Mouse (Mus musculus): ENCODE data around the gene Cog6.

- TF ChIP-seq CTCF (IDR thresholded peaks at IDR 0.05; ENCODE audit: borderline replicate concordance, extremely low read depth, insufficient read depth, insufficient read length) (no peak), POLR2A (IDR thresholded peaks at IDR 0.05; ENCODE audit: borderline replicate concordance, extremely low read depth, insufficient read depth, insufficient read length, poor library complexity, severe bottlenecking) (no peak)
Measured at GRCm38 (mm10) chr3:52960951-52961350, 56.1 kb downstream of the Cog6 start.
